Mouse (Mus musculus): ENCODE results near the gene Ntn3.

Gene Ntn3

GRCm38 (mm10) chr17:24191481-24191880 is 17.9 kb downstream of the Ntn3 start:
- DNase-seq (ENCODE audit: low read depth, low spot score) = no peak

DNA sequence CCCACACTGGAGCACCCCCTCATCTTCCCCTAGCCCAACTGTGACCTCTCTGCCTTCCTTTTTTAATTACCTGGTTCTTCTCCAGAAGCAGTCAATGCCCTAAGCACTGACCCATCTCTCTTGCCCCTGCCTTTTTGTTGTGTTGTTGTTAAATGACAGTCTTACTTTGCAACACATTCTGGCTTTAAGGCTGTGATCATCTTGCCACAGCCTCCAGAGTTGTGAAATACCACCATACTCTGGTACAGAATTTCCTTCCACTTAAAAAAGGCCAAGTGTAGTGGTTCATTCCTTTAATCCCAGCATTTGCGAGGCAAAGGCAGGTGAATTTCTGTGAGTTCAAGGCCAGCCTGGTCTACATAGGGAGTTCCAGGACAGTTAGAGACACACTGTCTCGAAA is 18.4 kb downstream of the Ntn3 start:
- DNase-seq (ENCODE audit: low read depth, low spot score) = no peak

GRCm38 (mm10) chr17:24174259-24174658 is 35.1 kb downstream of the Ntn3 start:
- no peak for DNase-seq (ENCODE audit: low read depth, low spot score)

GRCm38 (mm10) chr17:24173423-24173822 is 35.9 kb downstream of the Ntn3 start:
- DNase-seq (ENCODE audit: low read depth, low spot score) = peak; percentile 59

DNA sequence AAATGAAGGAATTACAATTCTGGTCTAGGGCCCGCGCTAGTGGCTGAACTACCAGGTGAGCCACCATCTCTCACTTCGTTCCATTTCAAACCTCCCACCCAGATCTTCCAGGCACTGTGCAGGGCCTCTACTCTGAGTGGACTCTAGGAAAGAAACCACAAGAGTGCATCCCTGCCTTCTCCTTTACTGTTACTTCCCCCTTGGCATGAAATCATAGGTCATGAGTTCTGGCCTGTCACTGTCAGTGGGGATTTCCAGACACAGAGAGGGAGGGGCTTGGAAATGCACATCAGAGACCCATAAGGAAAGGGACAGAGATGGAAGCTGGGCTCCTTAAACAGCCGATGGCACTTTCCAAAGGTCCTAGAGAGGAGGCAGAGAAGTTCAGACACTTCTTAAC is 37.6 kb downstream of the Ntn3 start:
- no peak for DNase-seq (ENCODE audit: low read depth, low spot score)

DNA sequence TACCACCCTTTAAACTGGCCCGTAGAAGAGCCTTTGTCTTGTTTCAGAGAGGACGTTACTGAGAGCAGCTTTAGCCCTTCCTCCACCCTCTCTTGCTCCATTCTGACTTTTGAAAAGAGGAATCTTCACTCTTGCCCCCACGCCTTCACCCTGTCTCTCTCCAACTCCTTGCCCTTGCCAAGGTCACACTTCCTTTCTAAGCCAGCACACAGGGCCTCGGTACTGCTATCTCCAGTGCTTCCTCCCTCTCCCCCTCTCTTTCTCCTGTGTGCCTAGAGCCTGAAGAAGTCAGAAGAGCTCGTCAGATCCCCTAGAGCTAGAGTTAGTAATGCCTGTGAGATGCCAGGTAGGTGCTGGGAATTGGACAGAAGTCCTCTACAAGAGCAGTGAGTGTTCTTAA is 38.6 kb downstream of the Ntn3 start:
- no peak for DNase-seq (ENCODE audit: low read depth, low spot score)

DNA sequence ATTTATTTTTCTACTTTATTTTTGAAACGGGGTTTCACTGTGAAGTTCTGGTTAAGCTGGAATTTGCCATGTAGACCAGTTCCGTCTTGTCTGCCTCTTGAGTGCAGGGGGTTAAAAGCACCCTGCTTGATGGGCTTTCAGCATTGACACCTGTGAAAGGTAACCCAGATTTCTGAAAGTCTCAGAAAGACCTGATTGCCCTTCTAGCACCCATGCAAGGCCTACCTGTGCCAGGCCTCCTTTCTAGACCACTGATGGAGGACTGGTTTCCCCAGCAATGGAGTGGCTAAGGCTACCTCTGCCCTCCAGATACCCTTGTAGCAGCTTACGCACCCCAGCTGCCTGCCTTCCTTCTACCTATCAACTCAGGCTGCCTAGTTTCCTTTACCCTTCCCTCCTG is 39.2 kb downstream of the Ntn3 start:
- DNase-seq (ENCODE audit: low read depth, low spot score) = no peak

DNA sequence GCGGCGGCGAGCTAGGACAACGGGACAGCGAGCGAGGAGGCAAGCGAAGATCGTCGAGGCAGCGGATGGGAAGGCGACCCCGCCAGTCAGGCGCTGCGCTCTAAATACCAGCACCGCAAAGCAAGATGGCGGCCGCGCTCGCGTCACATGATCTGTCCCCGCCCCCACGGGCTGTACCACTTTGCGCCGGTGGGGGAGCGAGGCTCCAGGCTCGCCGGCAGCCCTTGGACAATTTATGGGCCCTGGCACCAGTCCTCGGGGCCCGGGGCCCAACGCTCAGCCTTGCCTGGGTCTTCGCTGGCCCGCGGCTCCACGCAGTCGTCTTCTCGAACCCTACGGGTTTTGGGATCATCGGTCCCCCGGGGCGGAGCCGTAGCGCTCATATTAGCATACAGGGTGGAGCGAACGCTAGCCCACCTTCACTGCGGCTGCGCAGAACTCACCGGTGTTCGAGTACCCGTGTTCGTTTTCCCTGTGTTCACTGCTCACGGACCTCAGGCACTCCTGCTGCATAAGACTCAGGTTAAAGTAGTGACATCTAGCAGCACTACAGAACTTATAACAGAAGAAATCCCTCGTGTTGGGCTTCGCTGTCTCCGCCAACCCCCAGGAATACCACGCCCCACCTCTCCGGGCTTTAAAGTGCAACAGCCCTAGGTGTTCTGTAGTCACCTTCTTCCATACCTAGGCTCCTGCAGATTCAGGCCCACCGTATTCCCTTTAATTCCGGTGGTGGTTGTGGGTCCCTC is 39.8 kb downstream of the Ntn3 start, which contains the start of gene Atp6v0c:
Gene Atp6v0c (minus strand): TSS at position 386 of the 749 bp plus-strand sequence.
- peak; percentile 94 for DNase-seq (ENCODE audit: low read depth, low spot score)

- peak; percentile 60 for DNase-seq (ENCODE audit: low read depth, low spot score)
These were observed 40.6 kb downstream of the Ntn3 start for GRCm38 (mm10) chr17:24168590-24169277.

GRCm38 (mm10) chr17:24167891-24168505 is 41.3 kb downstream of the Ntn3 start:
- DNase-seq (ENCODE audit: low read depth, low spot score) = no peak

GRCm38 (mm10) chr17:24167120-24167519 is 42.2 kb downstream of the Ntn3 start:
- DNase-seq (ENCODE audit: low read depth, low spot score) = no peak

- no peak for DNase-seq (ENCODE audit: low read depth, low spot score)
These were observed 44.6 kb downstream of the Ntn3 start for GRCm38 (mm10) chr17:24164566-24165259.

DNA sequence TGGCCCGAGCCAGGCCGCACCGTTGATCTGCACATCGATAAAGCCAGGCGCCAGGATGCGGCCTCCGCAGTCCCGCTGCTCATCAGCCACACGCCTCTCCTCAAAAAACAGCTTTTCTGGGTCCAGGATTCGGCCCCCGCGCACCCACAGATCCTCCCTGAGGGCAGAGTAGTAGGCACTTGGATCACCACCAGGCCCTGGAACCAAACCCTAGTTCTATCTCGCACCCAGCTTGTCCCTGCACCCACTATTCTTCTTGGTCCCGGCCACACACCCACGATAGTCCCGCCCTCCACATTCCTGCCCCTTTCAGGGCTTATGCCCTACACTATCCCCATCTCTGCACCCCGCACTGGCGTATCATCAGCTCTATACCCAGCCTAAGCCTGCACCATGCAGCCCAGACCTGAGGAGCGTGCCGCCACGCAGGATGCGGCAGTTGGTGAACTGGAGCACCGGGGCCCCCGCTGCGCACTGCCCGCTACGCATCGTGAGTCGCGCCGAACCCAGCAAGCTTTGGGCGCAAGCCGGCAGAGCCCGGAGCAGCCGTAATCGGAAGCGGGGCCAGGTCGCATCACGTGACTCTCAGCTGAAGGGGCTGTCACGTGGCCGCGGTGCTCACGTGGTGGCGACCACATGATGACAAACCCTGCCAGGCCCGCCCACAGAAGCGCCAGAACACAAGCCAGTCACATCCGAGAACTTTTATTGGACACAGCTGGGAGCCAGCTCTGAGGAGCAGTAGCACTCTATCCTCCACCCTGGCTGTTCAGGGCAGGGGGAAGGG is 46.0 kb downstream of the Ntn3 start, which contains the start of gene Amdhd2:
Gene Amdhd2 (minus strand): TSS at position 591 of the 787 bp plus-strand sequence.
- DNase-seq (ENCODE audit: low read depth, low spot score) = peak; percentile 93

DNA sequence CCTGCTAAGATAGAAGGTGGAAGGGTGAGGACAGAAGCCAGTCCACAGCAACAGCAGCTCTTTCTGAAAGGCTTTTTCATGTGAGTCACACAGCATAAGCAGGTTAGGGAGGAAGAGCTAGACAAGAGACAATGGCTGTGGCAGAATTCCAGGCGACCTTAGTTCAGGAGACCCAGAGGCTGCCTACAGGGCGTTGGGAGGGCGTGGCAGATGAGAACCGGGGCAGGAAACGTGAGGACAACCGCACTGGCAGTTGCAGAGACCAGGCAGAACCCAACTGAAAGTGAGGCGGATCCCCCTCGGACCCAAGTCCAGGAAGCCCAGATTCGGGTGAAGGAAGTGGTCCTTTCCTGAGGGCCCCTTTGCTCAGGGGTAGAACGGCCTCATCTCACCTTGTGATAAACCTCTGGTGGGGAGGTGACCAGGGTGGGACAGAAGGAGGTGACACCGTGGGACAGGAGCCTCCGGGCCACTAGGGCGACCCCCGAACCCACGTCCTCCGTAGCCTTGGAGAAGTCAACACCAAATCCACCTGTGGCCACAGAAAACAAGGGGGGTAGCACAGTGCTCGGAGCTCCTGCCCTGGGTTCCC is 46.7 kb downstream of the Ntn3 start:
- no peak for DNase-seq (ENCODE audit: low read depth, low spot score)

DNA sequence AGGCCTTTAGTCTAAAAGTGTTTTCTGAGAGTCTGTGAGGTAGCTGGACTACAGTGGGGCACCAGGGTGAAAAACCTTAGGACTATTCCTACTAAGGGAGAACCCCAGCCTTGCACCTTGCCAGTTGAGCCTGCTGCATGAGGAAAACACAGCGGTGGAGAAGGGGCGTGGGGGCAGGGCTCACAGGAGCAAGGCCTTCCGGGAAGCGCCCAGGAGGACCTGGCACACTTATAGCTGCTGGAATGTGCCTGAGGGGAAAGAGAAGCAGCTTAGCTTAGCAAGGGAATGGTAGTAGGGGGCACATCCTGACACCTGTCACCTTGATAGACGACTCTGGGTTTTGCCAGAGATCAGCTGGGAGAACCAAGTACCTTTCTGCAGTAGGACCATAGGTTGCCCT is 47.9 kb downstream of the Ntn3 start:
- no peak for DNase-seq (ENCODE audit: low read depth, low spot score)

- DNase-seq (ENCODE audit: low read depth, low spot score) = no peak
These were observed 51.8 kb downstream of the Ntn3 start for GRCm38 (mm10) chr17:24157526-24157925.

DNA sequence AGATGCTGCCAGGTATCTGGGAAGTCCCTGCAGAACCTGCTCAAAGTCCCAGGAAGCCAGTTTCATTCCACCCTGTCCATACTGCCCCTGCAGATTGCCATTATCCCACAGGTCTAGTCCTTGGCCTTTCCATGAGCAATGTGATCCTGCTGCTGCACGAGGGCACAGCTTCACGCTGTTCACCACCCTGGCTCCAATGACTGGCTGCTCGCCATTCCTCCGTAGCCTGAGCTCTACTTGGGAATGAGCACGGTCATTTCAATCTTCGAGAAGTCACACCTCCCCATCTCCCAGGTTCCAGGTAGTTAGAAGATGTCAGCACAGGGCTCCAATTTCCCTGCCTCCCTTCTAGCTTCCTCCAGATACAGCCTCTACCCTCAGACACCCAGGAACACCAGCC is 52.2 kb downstream of the Ntn3 start:
- DNase-seq (ENCODE audit: low read depth, low spot score) = no peak

- DNase-seq (ENCODE audit: low read depth, low spot score) = no peak
These were observed 52.9 kb downstream of the Ntn3 start for GRCm38 (mm10) chr17:24156394-24156793.

DNA sequence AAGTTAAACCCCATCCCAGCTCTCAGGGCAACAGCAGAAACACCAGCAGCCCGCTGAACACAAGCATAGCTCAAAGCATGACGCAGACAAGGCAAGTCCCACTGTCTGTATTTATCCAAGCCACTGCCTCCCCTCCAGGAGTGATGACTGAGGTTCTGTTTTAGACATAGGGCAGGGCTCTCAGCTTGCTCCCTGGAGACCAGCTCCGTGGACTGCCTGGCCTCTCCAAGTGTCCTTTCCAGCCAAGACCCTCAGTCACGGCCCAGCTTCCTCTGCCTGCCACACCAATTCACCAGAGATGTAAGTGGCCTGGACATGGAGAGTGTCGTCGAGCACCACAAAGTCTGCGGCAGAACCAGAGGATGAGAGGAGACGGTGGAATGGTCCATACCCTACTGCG is 53.6 kb downstream of the Ntn3 start:
- no peak for DNase-seq (ENCODE audit: low read depth, low spot score)

DNA sequence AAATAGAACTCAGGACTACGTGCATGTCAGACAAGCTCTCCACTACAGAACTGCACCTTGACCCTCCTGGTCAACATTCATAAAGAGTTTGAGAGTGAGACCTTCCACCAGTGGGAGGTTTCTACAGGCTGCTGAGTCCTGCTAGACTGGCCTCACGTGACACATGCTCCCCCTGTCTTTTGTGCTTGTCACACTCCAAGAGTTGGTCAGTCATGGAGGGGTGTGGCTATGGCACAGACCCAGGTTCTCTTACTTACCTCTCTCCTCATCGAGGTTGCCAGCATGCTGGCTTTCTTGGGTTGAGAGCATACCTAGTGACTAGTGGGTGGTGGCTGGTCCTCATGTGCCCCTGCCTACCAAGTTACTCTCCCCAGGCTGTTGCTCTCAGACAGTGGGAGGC is 54.9 kb downstream of the Ntn3 start:
- no peak for DNase-seq (ENCODE audit: low read depth, low spot score)
